Mouse (Mus musculus): Measurements from ENCODE around the gene Ambra1. TPM values are rescaled to one million over a fixed set of nuclear protein-coding genes. Genes with fewer than 3 reads are reported as not detected.

Gene Ambra1
- polyA plus RNA-seq, 1 experiment from 2014 or later = 23.9 TPM

- Histone ChIP-seq H3K4me2 (replicated peaks) (no peak overlapping the region), H3K9ac (no peak overlapping the region), H3K9me3 (no peaks in the 10 kb centered on the region), H3K27me3 (replicated peaks) (peaks cover 13% of the 10 kb centered on the region), H3K27ac (no peak overlapping the region), H3K4me1 (peaks cover 2% of the 10 kb centered on the region), H3K36me3 (peaks cover 75% of the 10 kb centered on the region), H3K4me3 (no peak overlapping the region)
- 91% methylated on average over 7 of the region's 7 CpGs for WGBS
- ATAC-seq (ENCODE audit: low FRiP score, low read depth) = no peak
Measured at GRCm38 (mm10) chr2:91916346-91916977, 186.5 kb downstream of the Ambra1 start.

- Histone ChIP-seq H3K36me3 (peaks cover 68% of the 10 kb centered on the region), H3K4me2 (replicated peaks) (no peak overlapping the region), H3K4me3 (no peak overlapping the region), H3K27ac (no peak overlapping the region), H3K9me3 (no peaks in the 10 kb centered on the region), H3K4me1 (peaks cover 6% of the 10 kb centered on the region), H3K27me3 (replicated peaks) (peaks cover 19% of the 10 kb centered on the region), H3K9ac (no peak overlapping the region)
- WGBS = 90% methylated on average over 7 of the region's 7 CpGs
- no peak for ATAC-seq (ENCODE audit: low FRiP score, low read depth)
Measured at GRCm38 (mm10) chr2:91917096-91917495, 187.2 kb downstream of the Ambra1 start.

GRCm38 (mm10) chr2:91920130-91920529 lies 190.2 kb downstream of the Ambra1 start:
- H3K4me3 ChIP-seq = no peak overlapping the region
- WGBS = 75% methylated on average over 4 of the region's 4 CpGs
- H3K4me2 ChIP-seq (replicated peaks) = no peak overlapping the region
- no peak overlapping the region for H3K27ac ChIP-seq
- no peak for ATAC-seq (ENCODE audit: low FRiP score, low read depth)
- no peaks in the 10 kb centered on the region for H3K9me3 ChIP-seq
- H3K9ac ChIP-seq = no peak overlapping the region
- peaks cover 39% of the 10 kb centered on the region for H3K36me3 ChIP-seq
- H3K27me3 ChIP-seq (replicated peaks) = peaks cover 46% of the 10 kb centered on the region
- H3K4me1 ChIP-seq = peaks cover 22% of the 10 kb centered on the region

- Histone ChIP-seq H3K4me2 (replicated peaks) (peak overlapping the region; percentile 91), H3K9ac (peak overlapping the region; percentile 60; the same call in 1 of the 2 replicates), H3K4me1 (peaks cover 22% of the 10 kb centered on the region), H3K36me3 (peaks cover 27% of the 10 kb centered on the region), H3K27me3 (replicated peaks) (peaks cover 49% of the 10 kb centered on the region), H3K27ac (no peak overlapping the region), H3K4me3 (peak overlapping the region; percentile 55), H3K9me3 (no peaks in the 10 kb centered on the region)
- no peak; the same call in 1 of the 2 replicates for ATAC-seq (ENCODE audit: low FRiP score, low read depth)
- WGBS = 6% methylated on average over 31 of the region's 31 CpGs
Measured at GRCm38 (mm10) chr2:91921181-91921789, 191.4 kb downstream of the Ambra1 start.

GRCm38 (mm10) chr2:91921790-91922570 lies 192.0 kb downstream of the Ambra1 start:
- Histone ChIP-seq H3K9ac (peak overlapping the region; percentile 60), H3K4me3 (peak overlapping the region; percentile 55), H3K27me3 (replicated peaks) (peaks cover 49% of the 10 kb centered on the region), H3K4me1 (peaks cover 22% of the 10 kb centered on the region), H3K36me3 (peaks cover 20% of the 10 kb centered on the region), H3K4me2 (replicated peaks) (peak overlapping the region; percentile 91), H3K27ac (no peak overlapping the region), H3K9me3 (no peaks in the 10 kb centered on the region)
- WGBS = under 1% methylated on average over 64 of the region's 64 CpGs
- ATAC-seq (ENCODE audit: low FRiP score, low read depth) = peak; percentile 68

GRCm38 (mm10) chr2:91922586-91923414 lies 192.9 kb downstream of the Ambra1 start:
- H3K4me2 ChIP-seq (replicated peaks) = peak overlapping the region; percentile 91
- H3K9me3 ChIP-seq = no peaks in the 10 kb centered on the region
- no peak overlapping the region for H3K27ac ChIP-seq
- peak overlapping the region; percentile 55 for H3K4me3 ChIP-seq
- peaks cover 49% of the 10 kb centered on the region for H3K27me3 ChIP-seq (replicated peaks)
- peaks cover 22% of the 10 kb centered on the region for H3K4me1 ChIP-seq
- peak overlapping the region; percentile 60 for H3K9ac ChIP-seq
- H3K36me3 ChIP-seq = peaks cover 12% of the 10 kb centered on the region
- 3% methylated on average over 37 of the region's 37 CpGs for WGBS
- peak; percentile 3; the same call in 1 of the 2 replicates for ATAC-seq (ENCODE audit: low FRiP score, low read depth)

- Histone ChIP-seq H3K4me1 (peaks cover 29% of the 10 kb centered on the region), H3K27me3 (replicated peaks) (peaks cover 49% of the 10 kb centered on the region), H3K27ac (no peak overlapping the region), H3K36me3 (peaks cover 4% of the 10 kb centered on the region; the same call in 1 of the 2 replicates), H3K4me2 (replicated peaks) (peak overlapping the region; percentile 91), H3K4me3 (peak overlapping the region; percentile 27), H3K9ac (no peak overlapping the region), H3K9me3 (no peaks in the 10 kb centered on the region)
- 5% methylated on average over 54 of the region's 54 CpGs for WGBS
- no peak for ATAC-seq (ENCODE audit: low FRiP score, low read depth)
Measured at GRCm38 (mm10) chr2:91923415-91924337, 193.7 kb downstream of the Ambra1 start.

- Histone ChIP-seq H3K9ac (no peak overlapping the region), H3K9me3 (no peaks in the 10 kb centered on the region), H3K4me3 (no peak overlapping the region), H3K36me3 (no peaks in the 10 kb centered on the region), H3K4me1 (peaks cover 36% of the 10 kb centered on the region), H3K27me3 (replicated peaks) (peaks cover 49% of the 10 kb centered on the region), H3K27ac (no peak overlapping the region), H3K4me2 (replicated peaks) (no peak overlapping the region)
- 56% methylated on average over 1 of the region's 1 CpGs for WGBS
- ATAC-seq (ENCODE audit: low FRiP score, low read depth) = no peak
Measured at GRCm38 (mm10) chr2:91924726-91925125, 194.8 kb downstream of the Ambra1 start.

GRCm38 (mm10) chr2:91925442-91925841 lies 195.5 kb downstream of the Ambra1 start:
- H3K27me3 ChIP-seq (replicated peaks) = peaks cover 46% of the 10 kb centered on the region
- no peak overlapping the region for H3K4me3 ChIP-seq
- ATAC-seq (ENCODE audit: low FRiP score, low read depth) = no peak
- no peaks in the 10 kb centered on the region for H3K36me3 ChIP-seq
- no peaks in the 10 kb centered on the region for H3K9me3 ChIP-seq
- 88% methylated on average over 15 of the region's 15 CpGs for WGBS
- H3K9ac ChIP-seq = no peak overlapping the region
- peaks cover 40% of the 10 kb centered on the region for H3K4me1 ChIP-seq
- H3K4me2 ChIP-seq (replicated peaks) = no peak overlapping the region
- no peak overlapping the region for H3K27ac ChIP-seq

- H3K4me3 ChIP-seq = no peak within 1 kb of the TSS
- peak within 1 kb of the TSS; percentile 79 for H3K4me2 ChIP-seq (replicated peaks)
- H3K9me3 ChIP-seq = no peaks in the 10 kb centered on the region
- no peak within 1 kb of the TSS for H3K9ac ChIP-seq
- no peaks in the 10 kb centered on the region for H3K36me3 ChIP-seq
- peaks cover 31% of the 10 kb centered on the region for H3K27me3 ChIP-seq (replicated peaks)
- no peak within 1 kb of the TSS for H3K27ac ChIP-seq
- no peak for ATAC-seq (ENCODE audit: low FRiP score, low read depth)
- WGBS = 88% methylated on average over 3 of the region's 3 CpGs
- peaks cover 48% of the 10 kb centered on the region for H3K4me1 ChIP-seq
Measured at GRCm38 (mm10) chr2:91926949-91927348, 197.0 kb downstream of the Ambra1 start, which contains the start of gene Chrm4. TSS of gene Chrm4 (plus strand) at chr2:91927249.

Measured in neural tube, embryonic 12.5 days (tissue).